Mouse (Mus musculus) stomach, embryonic 15.5 days (tissue): ENCODE results near the gene Igsf6. TPM values are rescaled to one million over a fixed set of nuclear protein-coding genes. Genes with fewer than 3 reads are reported as not detected.
"Not testable (repeated sequence)": the region's sequence is repeated elsewhere in the genome, so short reads cannot be mapped to it uniquely, and the experiment has no call there.

Experiments
- ATAC-seq: fragments of 200-750 bp; cut with Nextera tagmentation; 2 replicates; pipeline ENCODE4 v1.8.0; 2017; ENCODE audit warnings: low read depth, moderate number of reproducible peaks, moderate TSS enrichment; ENCODE audit not compliant: insufficient read depth, low FRiP score
- H3K27ac ChIP-seq: fragments of 300-500 bp; sonication (generic); 2 replicates; pipeline ENCODE4 v1.5.1; 2015; ENCODE audit warnings: mild to moderate bottlenecking, inconsistent platforms
- H3K27me3 ChIP-seq: fragments of 300-500 bp; sonication (generic); replicated peaks from 2 replicates; pipeline ENCODE4 v1.6.1; 2015; ENCODE audit warnings: inconsistent platforms
- H3K36me3 ChIP-seq: fragments of 300-500 bp; sonication (generic); 2 replicates; pipeline ENCODE4 v1.6.1; 2015; ENCODE audit warnings: inconsistent platforms
- H3K4me1 ChIP-seq: fragments of 300-500 bp; sonication (generic); 2 replicates; pipeline ENCODE4 v1.6.1; 2015; ENCODE audit warnings: inconsistent platforms
- H3K4me2 ChIP-seq: fragments of 300-500 bp; sonication (generic); 2 replicates; pipeline ENCODE4 v1.6.1; 2015; ENCODE audit warnings: mild to moderate bottlenecking, inconsistent platforms
- H3K4me3 ChIP-seq: fragments of 300-500 bp; sonication (generic); replicated peaks from 2 replicates; pipeline ENCODE4 v1.5.1; 2015; ENCODE audit warnings: inconsistent platforms
- H3K9ac ChIP-seq: fragments of 300-500 bp; sonication (generic); 2 replicates; pipeline ENCODE4 v1.6.1; 2015; ENCODE audit warnings: inconsistent platforms
- H3K9me3 ChIP-seq: fragments of 300-500 bp; sonication (generic); 2 replicates; pipeline ENCODE4 v1.6.1; 2016; ENCODE audit warnings: inconsistent platforms
- WGBS: fragments of 180-500 bp; shearing (Covaris S2); methylation state at CpG from one replicate; pipeline ENCODE4 v1.1.7; 2015; 5-methylcytosine and 5-hydroxymethylcytosine counted together
- polyA plus RNA-seq: library from polyadenylated mRNA; unstranded; fragments of >200 nt; fragmentation: Nextera tagmentation; extraction: Ambion mirVana; gene quantifications from 2 replicates; pipeline ENCODE4 v1.2.1, GENCODE M21; 2015

The Igsf6 gene
- polyA plus RNA-seq, 1 experiment from 2014 or later, result 5.4 TPM

DNA sequence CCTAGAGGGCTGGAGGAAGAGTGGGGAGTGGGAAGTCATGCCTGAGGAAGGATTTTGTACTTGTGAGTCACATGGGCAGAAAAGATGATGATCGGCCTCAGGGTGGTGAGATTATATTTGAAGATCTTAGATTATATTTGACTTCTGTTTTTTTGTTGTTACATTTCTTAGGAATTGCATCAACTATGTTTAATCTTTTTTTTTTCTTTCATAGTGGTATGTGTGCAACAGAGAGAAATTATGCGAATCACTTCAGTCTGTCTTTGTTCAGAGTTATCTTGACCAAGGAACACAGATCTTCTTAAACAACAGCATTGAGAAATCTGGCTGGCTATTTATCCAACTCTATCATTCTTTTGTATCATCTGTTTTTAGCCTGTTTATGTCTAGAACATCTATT, 26.7 kb downstream of the Igsf6 start:
- Histone ChIP-seq H3K27ac (no peak overlapping the region), H3K36me3 (0 out of 2 replicates have a peak, but pooled peaks cover 1% of the 10 kb centered on the region), H3K4me1 (no peaks in the 10 kb centered on the region), H3K4me3 (no peak overlapping the region), H3K27me3 (no peaks in the 10 kb centered on the region), H3K9me3 (no peaks in the 10 kb centered on the region), H3K9ac (no peak overlapping the region), H3K4me2 (no peak overlapping the region)
- ATAC-seq, result no peak
- WGBS, result 88% methylated on average over 2 of the region's 2 CpGs

- Histone ChIP-seq H3K4me3 (no peak overlapping the region), H3K4me1 (0 out of 2 replicates have a peak, but pooled peaks cover 4% of the 10 kb centered on the region), H3K27me3 (no peaks in the 10 kb centered on the region), H3K36me3 (no peaks in the 10 kb centered on the region), H3K27ac (no peak overlapping the region), H3K9ac (no peak overlapping the region), H3K9me3 (no peaks in the 10 kb centered on the region), H3K4me2 (no peak overlapping the region)
- 67% methylated on average over 6 of the region's 6 CpGs for WGBS
- ATAC-seq, result peak; percentile 31; the same call in 1 of the 2 replicates
Measured at GRCm38 (mm10) chr7:121045671-121046453, 28.5 kb downstream of the Igsf6 start.

DNA sequence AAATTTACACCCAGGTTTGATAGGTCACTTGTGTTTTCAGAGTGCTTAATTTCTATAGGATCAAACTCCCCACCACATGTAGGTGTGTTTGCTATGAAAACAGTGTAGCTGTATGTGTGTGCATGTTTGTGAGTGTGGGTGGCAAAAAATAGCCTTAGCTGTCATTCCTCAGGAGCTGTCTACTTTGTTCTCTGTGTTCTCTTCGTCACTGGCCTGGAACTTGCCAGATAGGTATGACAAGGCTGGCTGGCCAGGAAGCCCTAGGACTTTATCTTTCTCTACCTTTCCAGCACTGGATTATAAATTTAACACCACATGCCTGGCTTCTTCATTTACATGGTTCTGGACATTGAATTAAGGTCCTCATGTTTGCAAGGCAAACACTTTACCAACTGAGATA, 30.1 kb downstream of the Igsf6 start:
- Histone ChIP-seq H3K27me3 (no peaks in the 10 kb centered on the region), H3K9me3 (no peaks in the 10 kb centered on the region), H3K9ac (no peak overlapping the region), H3K4me2 (no peak overlapping the region), H3K36me3 (no peaks in the 10 kb centered on the region), H3K4me3 (no peak overlapping the region), H3K27ac (no peak overlapping the region), H3K4me1 (0 out of 2 replicates have a peak, but pooled peaks cover 5% of the 10 kb centered on the region)
- 65% methylated on average over 1 of the region's 1 CpGs for WGBS
- ATAC-seq, result no peak

GRCm38 (mm10) chr7:121043510-121043909, 30.9 kb downstream of the Igsf6 start:
- no peaks in the 10 kb centered on the region for H3K27me3 ChIP-seq
- H3K4me3 ChIP-seq, result no peak overlapping the region
- no peaks in the 10 kb centered on the region for H3K36me3 ChIP-seq
- 0 out of 2 replicates have a peak, but pooled peaks cover 6% of the 10 kb centered on the region for H3K4me1 ChIP-seq
- no peak overlapping the region for H3K4me2 ChIP-seq
- no peak for ATAC-seq
- H3K9ac ChIP-seq, result no peak overlapping the region
- 89% methylated on average over 1 of the region's 1 CpGs for WGBS
- H3K9me3 ChIP-seq, result no peaks in the 10 kb centered on the region
- no peak overlapping the region for H3K27ac ChIP-seq

- Histone ChIP-seq H3K9me3 (no peaks in the 10 kb centered on the region), H3K27me3 (no peaks in the 10 kb centered on the region), H3K9ac (no peak overlapping the region), H3K27ac (no peak overlapping the region), H3K4me3 (no peak overlapping the region), H3K4me1 (0 out of 2 replicates have a peak, but pooled peaks cover 6% of the 10 kb centered on the region), H3K4me2 (no peak overlapping the region), H3K36me3 (no peaks in the 10 kb centered on the region)
- 88% methylated on average over 3 of the region's 3 CpGs for WGBS
- no peak for ATAC-seq
Measured at GRCm38 (mm10) chr7:121043004-121043403, 31.4 kb downstream of the Igsf6 start.

DNA sequence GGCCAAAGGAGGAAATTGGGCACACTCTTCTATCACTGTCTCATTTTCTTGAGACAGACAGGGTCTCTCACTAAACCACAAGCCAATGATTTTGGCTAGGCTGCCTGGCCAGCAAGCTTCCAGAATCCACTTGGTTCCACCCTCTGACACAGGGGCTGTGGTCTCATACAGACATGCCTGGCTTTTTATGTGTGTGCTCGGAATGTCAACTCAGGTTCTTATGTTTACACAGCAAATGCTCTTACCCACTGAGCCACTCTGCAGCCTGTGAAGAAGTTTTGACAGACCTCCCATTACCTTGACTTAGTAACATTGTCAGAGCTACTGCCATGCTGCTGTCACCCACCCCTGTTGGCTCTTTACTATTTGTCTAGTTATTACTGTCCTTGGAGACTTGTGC, 32.4 kb downstream of the Igsf6 start:
- Histone ChIP-seq H3K36me3 (no peaks in the 10 kb centered on the region), H3K9me3 (no peaks in the 10 kb centered on the region), H3K27ac (no peak overlapping the region), H3K27me3 (no peaks in the 10 kb centered on the region), H3K4me2 (no peak overlapping the region), H3K4me3 (no peak overlapping the region), H3K9ac (no peak overlapping the region), H3K4me1 (0 out of 2 replicates have a peak, but pooled peaks cover 8% of the 10 kb centered on the region)
- 33% methylated on average over 1 of the region's 1 CpGs for WGBS
- no peak for ATAC-seq

- Histone ChIP-seq H3K9me3 (no peaks in the 10 kb centered on the region), H3K4me1 (peaks cover 13% of the 10 kb centered on the region; the same call in 1 of the 2 replicates), H3K4me3 (no peak overlapping the region), H3K4me2 (no peak overlapping the region), H3K27ac (no peak overlapping the region), H3K9ac (no peak overlapping the region), H3K27me3 (no peaks in the 10 kb centered on the region), H3K36me3 (no peaks in the 10 kb centered on the region)
- 74% methylated on average over 4 of the region's 4 CpGs for WGBS
- ATAC-seq, result no peak
Measured at GRCm38 (mm10) chr7:121040595-121040994, 33.8 kb downstream of the Igsf6 start.

GRCm38 (mm10) chr7:121035161-121035721, 39.1 kb downstream of the Igsf6 start:
- WGBS, result under 1% methylated on average over 24 of the region's 24 CpGs
- H3K27me3 ChIP-seq, result no peaks in the 10 kb centered on the region

GRCm38 (mm10) chr7:121034701-121035141, 39.7 kb downstream of the Igsf6 start:
- H3K36me3 ChIP-seq, result no peaks in the 10 kb centered on the region
- peaks cover 9% of the 10 kb centered on the region; the same call in 1 of the 2 replicates for H3K4me1 ChIP-seq
- H3K27ac ChIP-seq, result peak overlapping the region; percentile 97
- H3K27me3 ChIP-seq, result no peaks in the 10 kb centered on the region
- no peaks in the 10 kb centered on the region for H3K9me3 ChIP-seq
- ATAC-seq, result peak; percentile 79
- WGBS, result under 1% methylated on average over 52 of the region's 63 CpGs
- H3K4me2 ChIP-seq, result peak overlapping the region; percentile 70
- peak overlapping the region; percentile 99 for H3K9ac ChIP-seq
- H3K4me3 ChIP-seq, result peak overlapping the region; percentile 99

More at GRCm38 (mm10) chr7:121035161-121035721, 39.1 kb downstream of the Igsf6 start:
- Histone ChIP-seq H3K9ac (peak overlapping the region; percentile 99), H3K36me3 (no peaks in the 10 kb centered on the region), H3K4me3 (peak overlapping the region; percentile 99), H3K4me1 (peaks cover 9% of the 10 kb centered on the region; the same call in 1 of the 2 replicates), H3K9me3 (no peaks in the 10 kb centered on the region), H3K27ac (peak overlapping the region; percentile 97), H3K4me2 (peak overlapping the region; percentile 70)
- ATAC-seq, result peak; percentile 25; the same call in 1 of the 2 replicates

- Histone ChIP-seq H3K27me3 (no peaks in the 10 kb centered on the region), H3K27ac (peak within 1 kb of the TSS; percentile 97), H3K4me2 (peak within 1 kb of the TSS; percentile 70), H3K4me1 (peaks cover 7% of the 10 kb centered on the region; the same call in 1 of the 2 replicates), H3K9me3 (no peaks in the 10 kb centered on the region), H3K4me3 (peak within 1 kb of the TSS; percentile 99), H3K9ac (peak within 1 kb of the TSS; percentile 99), H3K36me3 (no peaks in the 10 kb centered on the region)
- WGBS, result 2% methylated on average over 42 of the region's 43 CpGs
- ATAC-seq, result peak; percentile 97
Measured at GRCm38 (mm10) chr7:121033856-121034652, 40.3 kb downstream of the Igsf6 start, which contains the start of gene Mettl9. TSS of gene Mettl9 (plus strand) at chr7:121034445.

- H3K4me1 ChIP-seq, H3K27me3 ChIP-seq, ATAC-seq, H3K27ac ChIP-seq, H3K36me3 ChIP-seq, H3K4me2 ChIP-seq, H3K9ac ChIP-seq, H3K4me3 ChIP-seq, H3K9me3 ChIP-seq: not testable (repeated sequence)
Measured at GRCm38 (mm10) chr7:121029947-121030346, 44.4 kb downstream of the Igsf6 start.
